Mouse (Mus musculus): ENCODE data around the gene Hmcn2.

The Hmcn2 gene

GRCm38 (mm10) chr2:31458989-31459936 lies 145.0 kb downstream of the Hmcn2 start:
- no peak for DNase-seq

DNA sequence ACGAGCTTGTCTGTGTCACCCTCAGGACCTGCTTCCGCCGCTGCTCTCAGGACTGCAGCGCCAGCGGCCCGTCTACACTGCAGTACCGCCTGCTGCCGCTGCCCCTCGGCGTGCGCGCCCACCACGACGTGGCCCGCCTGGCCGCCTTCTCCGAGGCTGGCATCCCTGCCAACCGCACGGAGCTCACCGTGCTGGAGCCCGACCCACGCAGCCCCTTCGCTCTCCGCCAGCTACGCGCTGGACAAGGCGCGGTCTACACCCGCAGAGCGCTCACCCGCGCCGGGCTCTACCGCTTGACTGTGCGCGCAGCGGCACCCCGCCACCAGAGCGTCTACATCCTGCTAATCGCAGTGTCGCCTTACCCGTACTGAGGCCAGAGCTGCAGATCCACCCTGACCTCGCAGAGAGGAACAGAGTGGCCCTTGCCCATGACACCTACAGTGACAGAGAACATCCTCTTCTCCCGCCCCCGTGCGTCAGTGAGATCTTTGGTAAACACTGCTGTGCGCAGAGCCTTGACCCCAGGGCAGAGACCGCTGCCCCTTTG lies 145.9 kb downstream of the Hmcn2 start:
- DNase-seq, result no peak

GRCm38 (mm10) chr2:31460920-31461319 lies 146.7 kb downstream of the Hmcn2 start:
- no peak for DNase-seq

DNA sequence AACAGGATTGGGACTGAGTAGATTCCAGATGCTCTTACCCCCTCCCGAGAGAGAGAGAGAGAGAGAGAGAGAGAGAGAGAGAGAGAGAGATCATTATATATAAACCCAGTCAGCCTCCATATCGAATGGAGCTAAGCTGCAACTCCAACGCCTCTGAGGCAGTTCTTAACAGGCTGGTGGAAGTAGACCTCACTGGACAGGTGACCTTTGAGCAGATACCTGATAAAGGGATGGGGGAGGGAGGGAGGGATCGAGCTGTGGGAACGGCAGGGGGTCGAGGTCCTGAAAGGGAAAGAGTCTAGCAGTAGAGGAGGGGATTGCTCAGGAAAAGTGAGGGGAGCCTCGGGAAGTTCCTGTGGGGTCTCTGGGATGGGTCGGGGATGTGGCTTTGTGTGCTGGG lies 147.8 kb downstream of the Hmcn2 start:
- no peak for DNase-seq

DNA sequence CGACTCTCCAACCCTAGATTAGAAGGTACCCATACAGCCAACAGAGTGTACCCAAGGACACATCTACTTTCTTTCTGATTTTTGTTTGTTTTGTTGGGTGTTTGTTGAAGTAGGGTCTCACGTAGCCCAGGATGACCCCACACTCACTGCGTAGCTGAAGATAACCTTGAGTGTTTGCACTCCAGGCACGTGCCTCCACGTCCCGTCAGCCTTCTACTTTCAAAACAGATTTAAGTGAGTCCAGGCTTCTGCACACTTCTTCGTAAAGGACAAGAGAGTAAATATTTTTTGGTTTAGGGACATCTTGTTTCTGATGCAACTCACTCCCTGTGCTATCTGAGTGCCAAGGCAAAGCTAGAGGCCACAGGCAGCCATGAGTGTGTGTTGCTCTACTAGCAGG lies 149.0 kb downstream of the Hmcn2 start:
- no peak for DNase-seq

GRCm38 (mm10) chr2:31463696-31464528 lies 149.7 kb downstream of the Hmcn2 start:
- no peak for DNase-seq

DNA sequence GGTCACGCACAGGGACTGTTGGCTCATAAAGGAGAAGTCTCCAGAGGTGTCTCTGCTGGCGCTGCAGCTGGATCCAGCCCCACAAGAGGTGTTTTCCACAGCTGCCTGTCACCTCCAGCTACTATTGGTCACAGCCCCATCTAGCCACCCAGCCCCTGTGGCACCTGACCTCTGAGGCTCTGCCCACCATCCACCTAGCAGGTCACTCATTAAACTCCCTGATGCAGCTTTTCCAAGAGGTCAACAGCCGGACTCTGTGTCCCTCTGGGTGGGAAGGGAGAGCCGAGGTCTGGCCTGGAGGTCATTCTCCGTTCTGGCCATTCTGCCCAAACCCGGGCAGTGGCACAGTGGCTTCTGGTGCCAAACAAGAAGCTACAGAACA lies 150.3 kb downstream of the Hmcn2 start:
- DNase-seq, result no peak

GRCm38 (mm10) chr2:31467457-31467856 lies 153.2 kb downstream of the Hmcn2 start:
- DNase-seq, result no peak

GRCm38 (mm10) chr2:31468857-31469256 lies 154.6 kb downstream of the Hmcn2 start:
- DNase-seq, result no peak

DNA sequence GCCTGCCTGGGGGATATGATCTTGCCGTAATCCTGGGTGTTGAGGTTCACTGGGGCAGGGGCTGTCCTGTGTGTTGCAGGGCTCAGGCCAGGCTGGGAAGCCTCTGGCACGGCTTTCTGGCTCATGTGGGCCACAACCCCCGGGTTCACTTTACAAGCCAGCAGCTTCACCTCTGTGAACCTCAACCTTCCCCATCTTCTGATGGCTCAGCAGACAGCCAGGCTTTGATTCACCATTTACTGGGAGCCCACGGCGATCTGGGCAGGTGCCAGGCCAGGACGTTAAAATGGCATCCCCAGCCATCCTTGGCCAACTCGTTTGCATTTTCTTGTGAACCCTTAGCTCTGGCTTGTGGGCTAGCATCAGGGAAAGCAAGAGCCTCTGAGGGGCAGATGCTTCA lies 155.3 kb downstream of the Hmcn2 start:
- DNase-seq, result no peak

GRCm38 (mm10) chr2:31469931-31470682 lies 155.9 kb downstream of the Hmcn2 start, which contains the start of gene Ass1:
TSS of gene Ass1 (plus strand) at chr2:31470207.
- peak; percentile 99 for DNase-seq

GRCm38 (mm10) chr2:31470683-31471385 lies 156.6 kb downstream of the Hmcn2 start:
- peak; percentile 96 for DNase-seq

DNA sequence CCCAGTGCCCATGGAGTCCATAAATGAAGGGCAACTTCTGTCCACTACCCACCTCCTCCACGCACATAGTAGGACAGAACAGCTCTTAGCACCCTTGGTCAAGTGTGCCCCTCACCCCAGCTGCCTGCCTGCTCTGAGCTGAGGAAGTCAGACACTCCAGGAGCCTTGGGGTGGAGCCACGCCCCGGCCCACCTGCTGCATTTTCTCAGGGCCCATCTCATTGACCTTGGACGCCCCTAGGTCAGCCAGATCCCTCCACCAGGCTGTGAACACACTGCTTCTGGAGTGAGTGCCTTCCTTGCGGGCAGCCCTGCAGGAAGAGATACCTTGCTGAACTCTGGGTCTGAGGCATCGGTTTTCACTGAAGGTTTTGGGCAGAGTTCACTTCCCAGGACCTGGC lies 157.4 kb downstream of the Hmcn2 start:
- DNase-seq, result no peak

DNA sequence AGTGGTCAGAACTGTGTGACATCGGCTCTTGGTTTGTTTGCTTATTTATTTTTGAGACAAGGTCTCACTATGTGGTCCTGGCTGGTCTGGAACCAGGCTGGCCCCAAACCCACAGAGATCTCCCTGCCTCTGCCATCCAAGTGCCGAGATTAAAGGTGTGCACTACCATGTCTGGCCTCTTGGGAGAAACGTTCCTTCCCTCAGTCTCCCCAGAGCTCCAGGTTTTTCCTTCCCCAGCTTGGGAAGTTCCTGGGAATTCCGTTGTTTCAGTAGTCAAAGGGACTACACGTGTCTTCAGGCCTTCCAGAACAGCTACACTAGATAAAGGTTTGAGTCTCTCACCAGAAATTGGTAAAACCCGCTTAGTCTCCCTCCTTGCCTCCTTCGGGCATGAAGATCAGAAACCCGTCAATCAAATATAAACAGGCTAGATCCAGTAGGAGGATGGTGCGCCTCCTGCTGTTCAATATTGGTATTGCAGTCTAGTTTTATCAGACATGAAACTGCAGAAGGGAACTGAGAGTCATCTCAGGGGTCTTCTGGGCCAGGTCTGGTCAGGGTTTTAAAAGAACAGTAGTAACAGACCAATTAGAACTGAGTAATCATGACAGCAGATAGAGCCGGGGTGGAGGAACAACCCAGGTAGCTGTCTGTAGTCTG lies 158.3 kb downstream of the Hmcn2 start:
- DNase-seq, result no peak

- DNase-seq, result no peak
Observed at GRCm38 (mm10) chr2:31473941-31474340, 159.7 kb downstream of the Hmcn2 start.

DNA sequence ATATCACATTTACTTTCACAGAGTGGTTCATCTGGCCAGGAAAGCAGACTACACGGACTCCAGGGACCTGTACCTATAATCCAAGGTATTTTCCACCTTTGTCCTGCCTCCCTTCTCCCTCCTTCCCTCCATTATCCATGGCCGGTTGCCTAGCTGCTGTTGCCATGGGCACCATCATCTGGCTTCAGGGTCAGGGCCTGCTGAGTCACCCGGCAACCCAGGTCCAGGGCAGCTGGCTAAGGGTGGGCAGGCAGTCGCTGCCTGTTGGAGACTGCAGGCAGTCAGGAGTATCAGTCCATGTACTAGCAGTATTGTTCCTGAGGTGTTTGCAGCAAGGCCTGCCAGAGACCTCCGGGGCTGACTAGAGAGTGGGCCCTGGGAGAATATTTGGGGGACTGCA lies 160.5 kb downstream of the Hmcn2 start:
- DNase-seq, result no peak

GRCm38 (mm10) chr2:31476107-31476820 lies 162.0 kb downstream of the Hmcn2 start:
- no peak for DNase-seq

DNA sequence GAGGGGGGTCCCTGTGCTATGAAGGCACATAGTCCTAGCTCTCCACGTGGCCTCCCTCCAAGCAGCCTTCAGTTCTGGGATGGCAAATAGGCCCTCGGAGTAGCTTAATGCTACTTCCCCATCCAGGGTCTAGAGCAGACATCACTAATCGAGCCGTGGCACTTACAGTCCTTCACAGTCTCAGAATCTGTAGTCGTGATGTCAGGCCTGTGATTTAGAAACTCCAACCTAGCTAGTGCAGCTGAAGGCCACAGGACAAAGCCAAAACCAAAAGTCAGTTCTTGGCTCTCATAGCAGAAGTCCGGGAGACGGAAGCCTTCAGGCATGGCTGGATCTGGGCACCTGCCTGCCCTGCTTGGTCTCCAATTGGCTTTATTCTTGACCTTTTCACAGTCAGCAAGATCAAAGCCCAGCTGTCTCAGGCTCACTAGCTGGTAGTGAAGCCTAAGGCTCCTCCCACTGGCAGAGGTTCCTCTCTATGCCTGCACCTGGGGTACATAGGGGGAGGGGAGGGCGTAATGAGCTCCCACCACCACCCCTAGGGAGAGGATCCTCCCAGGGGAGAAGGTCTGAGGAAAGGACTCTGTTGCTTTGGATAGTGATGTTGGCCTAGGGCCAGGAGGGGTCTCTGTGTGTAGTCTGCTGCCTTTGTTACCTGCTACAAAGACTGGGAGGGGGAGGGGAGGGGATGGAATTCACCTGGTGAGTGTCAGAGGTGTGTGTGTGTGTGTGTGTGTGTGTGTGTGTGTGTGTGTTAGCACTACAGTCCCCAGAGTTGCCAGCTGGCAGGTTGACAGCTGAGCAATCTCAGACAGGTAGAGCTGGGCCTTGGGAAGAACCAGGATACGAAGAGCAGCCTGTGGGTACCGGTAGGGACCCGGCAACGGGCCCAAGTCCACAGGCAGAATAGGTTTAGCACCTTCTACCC lies 163.3 kb downstream of the Hmcn2 start:
- DNase-seq, result no peak

GRCm38 (mm10) chr2:31482914-31483575 lies 168.8 kb downstream of the Hmcn2 start:
- DNase-seq, result peak; percentile 96
